Mouse (Mus musculus): Measurements from ENCODE around the gene Olfr99. TPM values are rescaled to one million over a fixed set of nuclear protein-coding genes. Genes with fewer than 3 reads are reported as not detected.

The Olfr99 gene
- not detected in 2 replicates for total RNA-seq (2023)

DNA sequence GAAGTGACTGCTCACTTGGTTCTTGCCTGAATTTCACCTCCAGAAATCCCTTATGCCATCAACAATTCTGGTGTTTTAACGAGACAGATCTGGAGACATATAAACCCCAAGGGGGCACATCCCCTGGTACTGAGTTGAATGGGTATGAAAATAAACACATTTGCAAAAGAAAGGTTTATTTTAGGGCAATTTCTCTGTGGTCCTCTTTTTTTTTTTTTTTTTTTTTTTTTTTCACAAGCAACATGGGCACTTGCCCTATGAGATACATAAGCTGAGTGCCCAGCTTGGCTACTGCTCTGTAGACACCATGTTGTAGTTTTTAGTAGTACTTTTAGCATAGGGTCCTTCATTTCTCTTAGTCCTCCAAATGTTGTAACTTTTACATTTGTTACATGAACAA lies at the start of gene Olfr99:
TSS of gene Olfr99 (minus strand) at position 101 of the 400 bp plus-strand sequence.

DNA sequence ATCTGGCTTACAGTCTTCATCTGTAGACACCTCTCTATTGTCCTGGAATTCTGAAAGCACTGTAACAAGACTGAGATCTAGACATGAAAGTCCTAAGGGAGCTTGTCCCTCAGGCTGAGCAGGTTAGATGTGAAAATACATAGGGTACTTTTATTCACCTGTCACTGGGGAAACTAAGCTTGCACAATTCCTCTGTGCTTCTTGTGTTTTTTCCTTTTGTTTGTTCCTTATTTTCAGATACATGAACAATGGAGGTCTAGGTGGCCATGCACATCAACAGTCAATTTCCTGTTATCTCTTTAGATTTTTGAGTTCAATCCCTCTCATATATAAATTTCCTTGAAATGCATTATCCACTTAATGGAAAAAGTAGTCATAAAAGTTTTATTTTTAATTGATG lies 33.7 kb upstream of the Olfr99 start, which contains the start of gene Olfr102:
TSS of gene Olfr102 (minus strand) at position 101 of the 400 bp plus-strand sequence.

GRCm38 (mm10) chr17:37304213-37304612 lies 21.0 kb upstream of the Olfr99 start, which contains the start of gene Olfr101:
Gene Olfr101, minus strand, starts transcription at chr17:37304313.

GRCm38 (mm10) chr17:37270058-37270701 lies 13.1 kb downstream of the Olfr99 start, which contains the start of gene H2-M3:
Gene H2-M3, plus strand, starts transcription at chr17:37270220.

GRCm38 (mm10) chr17:37263626-37264025 lies 19.6 kb downstream of the Olfr99 start, which contains the start of gene Olfr98:
Gene Olfr98, minus strand, starts transcription at chr17:37263749.

DNA sequence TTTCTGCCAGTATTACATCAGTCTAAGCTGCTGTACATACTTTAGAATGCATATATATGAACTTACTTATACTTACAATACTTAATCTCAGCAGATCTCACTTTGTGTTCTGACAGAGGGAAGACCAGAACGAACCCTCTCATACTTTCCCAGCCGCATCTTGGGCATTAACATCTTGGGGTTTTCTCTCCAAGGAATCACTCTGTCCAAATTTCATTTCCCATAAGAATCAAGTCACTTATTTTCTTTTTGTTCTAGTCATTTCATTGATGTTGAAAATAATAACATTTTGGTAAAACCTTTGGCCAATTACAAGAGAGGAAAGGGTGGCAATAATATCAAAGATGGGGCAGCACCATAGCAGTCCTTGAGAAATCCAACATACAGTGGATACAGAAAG lies 46.0 kb downstream of the Olfr99 start, which contains the start of gene Olfr97:
TSS of gene Olfr97 (minus strand) at position 101 of the 400 bp plus-strand sequence.

Other genes starting within 250 kb of the Olfr99 start
- 148 and 221 TPM in 2 replicates for gene Gabbr1, start 237.5 kb downstream of the Olfr99 start, total RNA-seq (2023)
- not detected in 2 replicates for gene Olfr90, start 195.0 kb downstream of the Olfr99 start, total RNA-seq (2023)
- not detected in 2 replicates for gene Olfr91, start 185.2 kb downstream of the Olfr99 start, total RNA-seq (2023)
- gene Olfr92, start 163.4 kb downstream of the Olfr99 start, total RNA-seq (2023), result not detected in 2 replicates
- gene Olfr93, start 122.0 kb downstream of the Olfr99 start, total RNA-seq (2023), result not detected in 2 replicates
- not detected in 2 replicates for gene Ubd, start 89.6 kb downstream of the Olfr99 start, total RNA-seq (2023)
- gene Olfr94, start 82.5 kb downstream of the Olfr99 start, total RNA-seq (2023), result not detected in 2 replicates
- not detected in 2 replicates for gene Olfr95, start 70.3 kb downstream of the Olfr99 start, total RNA-seq (2023)
- gene Olfr96, start 63.3 kb downstream of the Olfr99 start, total RNA-seq (2023), result not detected in 2 replicates
- gene Olfr97, start 46.1 kb downstream of the Olfr99 start, total RNA-seq (2023), result not detected in 2 replicates
- not detected in 2 replicates for gene Olfr98, start 19.7 kb downstream of the Olfr99 start, total RNA-seq (2023)
- 4.4 and 4.6 TPM in 2 replicates for gene H2-M3, start 13.2 kb downstream of the Olfr99 start, total RNA-seq (2023)
- not detected in 2 replicates for gene Olfr101, start 20.9 kb upstream of the Olfr99 start, total RNA-seq (2023)
- gene Olfr102, start 33.6 kb upstream of the Olfr99 start, total RNA-seq (2023), result not detected in 2 replicates
- gene Olfr103, start 56.2 kb upstream of the Olfr99 start, total RNA-seq (2023), result not detected in 2 replicates
- not detected in 2 replicates for gene Olfr104-ps, start 76.1 kb upstream of the Olfr99 start, total RNA-seq (2023)
- not detected in 2 replicates for gene Olfr105-ps, start 95.6 kb upstream of the Olfr99 start, total RNA-seq (2023)
- gene Olfr106-ps, start 106.9 kb upstream of the Olfr99 start, total RNA-seq (2023), result not detected in 2 replicates
- not detected in 2 replicates for gene Olfr107, start 115.8 kb upstream of the Olfr99 start, total RNA-seq (2023)
- gene Olfr108, start 162.0 kb upstream of the Olfr99 start, total RNA-seq (2023), result not detected in 2 replicates
- gene Olfr109, start 175.5 kb upstream of the Olfr99 start, total RNA-seq (2023), result not detected in 2 replicates
- not detected in 2 replicates for gene H2-M2, start 200.1 kb upstream of the Olfr99 start, total RNA-seq (2023)
- gene Olfr110, start 209.0 kb upstream of the Olfr99 start, total RNA-seq (2023), result not detected in 2 replicates
- not detected in 2 replicates for gene Olfr111, start 224.6 kb upstream of the Olfr99 start, total RNA-seq (2023)